Mouse (Mus musculus) MEL (cell line): ENCODE results near the gene Podxl. TPM values are rescaled to one million over a fixed set of nuclear protein-coding genes. Genes with fewer than 3 reads are reported as not detected.

ENCODE experiments used
- DNase-seq: peaks from one replicate; pipeline ENCODE4 v3.0.0; 2011; ENCODE audit warnings: low read depth, low spot score
- H3K27ac ChIP-seq: 2 replicates; pipeline ENCODE4 v1.5.1; 2012; ENCODE audit warnings: low read depth, mild to moderate bottlenecking, control low read depth, low read length, moderate library complexity; ENCODE audit not compliant: control insufficient read depth
- H3K27me3 ChIP-seq, 2 experiments: fragments of 150-350 bp in 1 of 2; sonication (generic) in 1 of 2; 2 replicates each; pipeline ENCODE4 v1.6.1; 2012; ENCODE audit warnings: low read length in 2 of 2, mild to moderate bottlenecking in 2 of 2, improper control_type of control experiment in 1 of 2, moderate library complexity in 1 of 2; ENCODE audit not compliant: insufficient read depth in 2 of 2, control insufficient read depth in 1 of 2
- H3K36me3 ChIP-seq, 2 experiments: 2 replicates each; pipeline ENCODE4 v1.6.1; 2012 to 2014; ENCODE audit warnings: low read length in 2 of 2, improper control_type of control experiment in 1 of 2, inconsistent platforms in 1 of 2, mild to moderate bottlenecking in 1 of 2; ENCODE audit not compliant: insufficient read depth in 2 of 2, control insufficient read depth in 1 of 2
- H3K4me1 ChIP-seq, 2 experiments: fragments of 150-350 bp in 1 of 2; sonication (generic) in 1 of 2; 2 replicates each; pipeline ENCODE4 v1.6.1; 2012; ENCODE audit warnings: low read length in 2 of 2, improper control_type of control experiment in 1 of 2, mild to moderate bottlenecking in 1 of 2; ENCODE audit not compliant: insufficient read depth in 2 of 2, control insufficient read depth in 1 of 2
- H3K4me3 ChIP-seq, 2 experiments: fragments of 150-350 bp in 1 of 2; sonication (generic) in 1 of 2; 2 replicates each; pipeline ENCODE4 v1.5.1; 2012; ENCODE audit warnings: low read depth in 2 of 2, low read length in 2 of 2, mild to moderate bottlenecking in 2 of 2, moderate library complexity in 2 of 2, control low read depth in 1 of 2, improper control_type of control experiment in 1 of 2; ENCODE audit not compliant: control insufficient read depth in 1 of 2, insufficient read depth in 1 of 2
- H3K79me2 ChIP-seq: 2 replicates; pipeline ENCODE4 v1.6.1; 2012; ENCODE audit warnings: mild to moderate bottlenecking, low read length, moderate library complexity; ENCODE audit not compliant: control insufficient read depth, poor library complexity, insufficient read depth
- H3K9ac ChIP-seq: 2 replicates; pipeline ENCODE4 v1.6.1; 2012; ENCODE audit warnings: low read depth, mild to moderate bottlenecking, control low read depth, low read length, moderate library complexity; ENCODE audit not compliant: control insufficient read depth, poor library complexity, severe bottlenecking
- H3K9me3 ChIP-seq: fragments of 150-350 bp; sonication (generic); replicated peaks from 2 replicates; pipeline ENCODE4 v1.6.1; 2012; ENCODE audit warnings: mild to moderate bottlenecking, low read length, improper control_type of control experiment, moderate library complexity; ENCODE audit not compliant: insufficient read depth
- ETS1 ChIP-seq: IDR thresholded peaks from 2 replicates; pipeline ENCODE4 v1.6.1; 2012; ENCODE audit warnings: low read depth, mild to moderate bottlenecking, inconsistent platforms, low read length, improper control_type of control experiment, moderate library complexity
- GATA1 ChIP-seq: IDR thresholded peaks from 2 replicates; pipeline ENCODE4 v1.6.1; 2011; ENCODE audit warnings: low read depth, low read length, improper control_type of control experiment
- JUND ChIP-seq: IDR thresholded peaks from 2 replicates; pipeline ENCODE4 v1.6.1; 2011; ENCODE audit warnings: low read depth, mild to moderate bottlenecking, improper control_type of control experiment, low read length
- MAFK ChIP-seq: IDR thresholded peaks from 2 replicates; pipeline ENCODE4 v1.6.1; 2011; ENCODE audit warnings: low read depth, mild to moderate bottlenecking, low read length, improper control_type of control experiment, borderline replicate concordance
- MAX ChIP-seq: IDR thresholded peaks from 2 replicates; pipeline ENCODE4 v1.6.1; 2011; ENCODE audit warnings: low read length, improper control_type of control experiment
- MEF2A ChIP-seq: IDR thresholded peaks from 2 replicates; pipeline ENCODE4 v1.6.1; 2014; ENCODE audit warnings: low read depth, mild to moderate bottlenecking, inconsistent platforms, low read length, improper control_type of control experiment; ENCODE audit not compliant: poor library complexity, insufficient replicate concordance, severe bottlenecking; ENCODE audit errors: extremely low read depth
- MYB ChIP-seq: IDR thresholded peaks from 2 replicates; pipeline ENCODE4 v1.6.1; 2011; ENCODE audit warnings: mild to moderate bottlenecking, low read depth, low read length, improper control_type of control experiment
- MYC ChIP-seq: IDR thresholded peaks from 2 replicates; pipeline ENCODE4 v1.6.1; 2011; ENCODE audit warnings: low read depth, mild to moderate bottlenecking, low read length, improper control_type of control experiment, moderate library complexity
- POLR2AphosphoS2 ChIP-seq: IDR thresholded peaks from 2 replicates; pipeline ENCODE4 v1.6.1; 2011; ENCODE audit warnings: low read length, improper control_type of control experiment
- POLR2AphosphoS5 ChIP-seq: IDR thresholded peaks from 2 replicates; pipeline ENCODE4 v1.6.1; 2012; ENCODE audit warnings: low read depth, borderline replicate concordance, mild to moderate bottlenecking, inconsistent platforms, low read length, moderate library complexity, mixed read lengths
- SIN3A ChIP-seq: IDR thresholded peaks from 2 replicates; pipeline ENCODE4 v1.6.1; 2012; ENCODE audit warnings: low read length, improper control_type of control experiment, inconsistent platforms
- TCF12 ChIP-seq: IDR thresholded peaks from 2 replicates; pipeline ENCODE4 v1.6.1; 2014; ENCODE audit warnings: low read depth, mild to moderate bottlenecking, inconsistent platforms, low read length, improper control_type of control experiment, moderate library complexity
- UBTF ChIP-seq: IDR thresholded peaks from 2 replicates; pipeline ENCODE4 v1.6.1; 2012; ENCODE audit warnings: low read depth, mild to moderate bottlenecking, inconsistent platforms, low read length, improper control_type of control experiment, moderate library complexity, borderline replicate concordance; ENCODE audit not compliant: insufficient read depth
- ZC3H11A ChIP-seq: IDR thresholded peaks from 2 replicates; pipeline ENCODE4 v1.6.1; 2012; ENCODE audit warnings: low read depth, mild to moderate bottlenecking, inconsistent platforms, low read length, improper control_type of control experiment
- ZKSCAN1 ChIP-seq: IDR thresholded peaks from 2 replicates; pipeline ENCODE4 v1.6.1; 2012; ENCODE audit warnings: low read depth, mild to moderate bottlenecking, inconsistent platforms, low read length, improper control_type of control experiment, moderate library complexity
- ZNF384 ChIP-seq: IDR thresholded peaks from 2 replicates; pipeline ENCODE4 v1.6.1; 2012; ENCODE audit warnings: low read depth, mild to moderate bottlenecking, inconsistent platforms, low read length, improper control_type of control experiment
- polyA plus RNA-seq, 2 experiments: library from polyadenylated mRNA; stranded (reverse) in 1 of 2; unstranded in 1 of 2; fragments of >175 nt in 1 of 2; fragments of >200 nt in 1 of 2; gene quantifications; 2 replicates each; pipeline versions ENCODE4 v1.2.1 to v1.2.4; 2012; ENCODE audit warnings: low replicate concordance in 2 of 2, low read depth in 1 of 2; ENCODE audit not compliant: insufficient read length in 2 of 2, insufficient read depth in 1 of 2, missing spikeins in 1 of 2
- total RNA-seq: library from RNA; depleted of rRNA; stranded (reverse); fragments of 300-350 nt; gene quantifications from 2 replicates; pipeline ENCODE4 v1.2.3, GENCODE M21; 2012

Gene Podxl
- total and polyA plus RNA-seq, 3 experiments: 19.1 to 40.8 TPM; not detected in 1

DNA sequence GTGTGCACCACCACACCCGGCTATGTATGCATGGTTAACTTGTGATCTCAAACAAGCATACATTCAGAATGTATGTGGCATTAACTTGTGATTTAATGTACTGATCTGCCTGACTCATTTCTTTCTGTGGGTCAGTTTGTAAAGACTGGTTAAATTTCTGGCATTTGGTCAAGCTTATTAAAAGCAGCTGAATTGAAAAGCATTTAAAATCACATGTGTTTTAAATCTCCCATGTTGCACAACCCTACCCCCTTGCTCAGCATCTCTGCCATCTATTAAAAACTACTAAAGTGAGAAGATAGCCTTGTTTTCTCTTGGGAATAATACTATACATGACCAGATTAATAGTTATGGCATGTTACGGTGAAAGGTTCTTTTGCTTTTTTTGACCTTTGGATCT is 77.2 kb downstream of the Podxl start:
- no peak for TF ChIP-seq MEF2A
- TF ChIP-seq MYB: no peak
- no peak for TF ChIP-seq MAFK
- TF ChIP-seq MAX: no peak
- TF ChIP-seq ZC3H11A: no peak
- TF ChIP-seq UBTF: no peak
- no peak for TF ChIP-seq ETS1
- TF ChIP-seq MYC: no peak
- TF ChIP-seq POLR2AphosphoS2: no peak
- TF ChIP-seq POLR2AphosphoS5: no peak
- Histone ChIP-seq H3K4me1 (no peaks in the 10 kb centered on the region), H3K36me3 (peaks cover 0 to 10% of the 10 kb centered on the region in 2 experiments; a peak in 2 of 4 replicates), H3K9me3 (no peaks in the 10 kb centered on the region), H3K9ac (no peak overlapping the region), H3K27me3 (no peaks in the 10 kb centered on the region), H3K79me2 (no peaks in the 10 kb centered on the region), H3K27ac (no peak overlapping the region), H3K4me3 (no peak overlapping the region)
- DNase-seq: no peak

DNA sequence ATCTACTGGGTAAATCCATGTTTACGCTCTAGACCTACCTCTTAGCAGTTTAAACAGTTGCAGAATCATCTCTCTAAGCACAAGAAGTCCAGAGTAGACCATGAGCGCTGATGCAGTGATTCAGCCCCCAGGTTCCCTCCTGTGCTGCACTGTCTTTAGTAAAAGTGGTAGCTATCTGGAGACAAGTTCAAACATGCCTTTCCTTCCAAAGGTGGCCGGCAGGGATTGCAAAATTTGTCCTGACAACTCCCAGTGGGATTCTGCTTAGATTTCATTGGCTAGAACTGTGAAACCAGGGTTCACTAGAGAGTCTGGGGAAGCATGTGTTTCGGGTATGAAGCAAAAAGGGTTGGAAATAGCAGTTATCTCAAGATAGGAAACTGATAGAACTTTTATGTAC is 83.8 kb downstream of the Podxl start:
- Histone ChIP-seq H3K36me3 (peaks cover 4 to 27% of the 10 kb centered on the region in 2 experiments), H3K9ac (no peak overlapping the region), H3K27ac (no peak overlapping the region), H3K9me3 (no peaks in the 10 kb centered on the region), H3K4me1 (no peaks in the 10 kb centered on the region), H3K4me3 (no peak overlapping the region), H3K27me3 (no peaks in the 10 kb centered on the region), H3K79me2 (no peaks in the 10 kb centered on the region)
- TF ChIP-seq SIN3A (no peak), ZKSCAN1 (no peak), JUND (no peak), ETS1 (no peak), MAFK (no peak), UBTF (no peak), MAX (no peak), POLR2AphosphoS2 (no peak), TCF12 (no peak), MYC (no peak), GATA1 (no peak), ZNF384 (no peak)
- no peak for DNase-seq
